Mouse (Mus musculus) NIH3T3 (cell line): ENCODE measurements at regions not wholly inside any gene's neighbourhood (a gene's known extent, or its start where the extent isn't known, plus 50 kb on each side); places are given as distances from the start of the nearest gene placed in this dataset.
A peak's percentile ranks its signal among the peaks of the same experiment; 100 is the strongest.

Source experiments
- DNase-seq: peaks from one replicate; pipeline ENCODE4 v3.0.0-alpha.2; 2012; ENCODE audit warnings: low read depth

GRCm38 (mm10) chr16:29706996-29707395, 127.9 kb downstream of the Opa1 start:
- DNase-seq = no peak

DNA sequence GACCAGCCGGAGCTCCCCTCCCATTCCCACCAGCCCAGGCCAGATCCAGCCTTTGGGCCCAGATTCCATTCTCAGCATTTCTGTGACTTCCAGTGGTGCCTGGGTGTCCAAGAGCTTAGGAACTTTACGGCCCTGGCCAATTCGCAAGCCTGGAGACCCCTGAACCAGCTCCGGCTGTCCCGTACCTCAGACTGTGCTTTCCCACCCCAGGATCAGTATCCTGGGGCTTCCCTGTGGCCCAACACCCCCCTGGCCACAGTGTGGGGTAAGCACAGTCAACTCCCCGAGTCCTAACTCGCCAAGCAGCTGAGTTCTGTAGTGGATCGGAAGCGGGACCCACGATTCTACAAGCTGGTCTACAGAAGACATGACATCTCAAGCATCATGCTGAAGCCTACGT, 128.5 kb downstream of the Opa1 start:
- no peak for DNase-seq

DNA sequence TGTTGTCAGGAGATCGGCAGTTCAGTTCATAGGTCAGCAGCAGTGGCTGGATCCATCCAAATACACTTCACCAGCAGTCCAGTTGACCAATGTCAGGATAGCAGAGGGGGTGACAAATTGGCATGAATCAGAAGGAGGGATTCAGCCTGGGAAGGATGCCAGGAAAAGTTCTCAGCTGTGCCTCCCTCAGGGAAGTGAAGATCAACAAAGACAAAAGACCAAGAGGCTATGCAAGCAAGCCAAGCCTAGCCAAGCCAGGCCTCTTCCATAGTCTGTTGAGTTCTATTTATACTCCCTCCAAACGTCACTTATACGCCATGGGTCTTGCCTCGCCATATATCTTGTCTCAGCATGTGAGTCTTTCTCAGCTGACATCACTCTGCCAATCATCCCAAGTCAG, 129.9 kb downstream of the Opa1 start:
- peak; percentile 48 for DNase-seq

DNA sequence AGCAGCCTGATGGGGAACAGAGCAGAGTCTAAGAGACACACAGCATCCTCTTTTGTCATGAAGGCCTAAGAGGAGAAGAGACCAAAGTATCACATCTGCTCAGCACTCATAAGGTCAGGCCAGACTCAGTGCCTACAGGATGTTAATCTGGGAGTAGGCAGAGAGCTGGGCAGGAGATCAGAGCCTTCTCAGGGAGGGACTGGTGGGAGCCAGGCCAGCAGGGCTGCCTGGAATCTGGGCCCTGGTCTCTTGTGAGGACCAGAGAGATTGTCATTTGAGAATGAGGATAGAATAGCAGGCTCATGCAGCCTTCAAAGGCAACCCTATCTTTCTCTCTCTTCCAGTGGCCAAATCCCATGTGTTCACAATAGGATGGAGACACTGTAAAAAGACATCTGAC, 132.3 kb downstream of the Opa1 start:
- no peak for DNase-seq

- DNase-seq = peak; percentile 42
Measured at GRCm38 (mm10) chr16:29711912-29712681, 133.0 kb downstream of the Opa1 start.

DNA sequence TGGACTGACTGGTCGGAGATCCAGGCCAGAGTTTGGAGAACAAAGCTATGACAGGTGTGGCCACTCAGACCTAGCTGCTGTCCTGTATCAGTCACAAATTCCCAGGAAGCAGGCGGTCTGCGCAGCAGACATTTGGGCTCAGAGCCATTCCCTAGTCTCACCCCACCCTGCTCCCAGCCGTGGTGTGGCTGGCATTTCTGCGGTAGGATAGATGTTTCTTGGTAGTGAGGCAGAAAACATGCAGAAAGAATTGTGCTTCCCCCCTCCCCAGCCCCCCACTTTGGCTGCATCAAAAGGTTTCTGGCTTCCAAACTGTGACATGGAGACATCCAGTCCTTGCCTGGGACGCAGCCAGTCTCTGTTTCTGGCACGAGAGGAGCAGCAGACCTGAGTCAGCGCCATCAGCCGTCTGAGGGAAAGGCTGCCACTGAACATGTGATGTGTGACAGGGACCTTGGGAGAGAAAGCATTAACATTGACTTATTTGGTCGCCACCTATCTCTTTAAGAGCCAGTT, 135.5 kb downstream of the Opa1 start:
- DNase-seq = peak; percentile 22

DNA sequence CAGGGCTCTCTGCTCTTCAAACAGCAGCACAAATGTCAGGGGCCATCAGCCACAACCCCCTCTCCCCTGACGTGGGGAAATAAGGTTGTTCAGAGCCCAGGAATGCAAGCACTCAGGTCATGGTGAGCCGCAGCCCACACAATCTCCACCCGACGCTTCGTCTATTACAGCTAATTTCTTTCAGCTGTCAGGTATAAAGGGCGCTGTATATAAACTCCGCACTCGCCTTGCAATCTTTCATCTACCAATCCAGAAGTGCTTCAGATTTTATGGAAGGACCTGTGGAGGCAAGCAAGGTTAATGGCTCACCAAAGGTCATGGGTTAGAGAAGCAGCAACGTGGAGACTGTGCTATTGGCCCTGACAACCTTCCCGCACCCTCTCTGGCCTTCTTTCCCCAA, 139.8 kb downstream of the Opa1 start:
- DNase-seq = no peak

GRCm38 (mm10) chr16:29719571-29720451, 140.7 kb downstream of the Opa1 start:
- DNase-seq = no peak

GRCm38 (mm10) chr16:29725153-29725552, 146.0 kb downstream of the Opa1 start:
- no peak for DNase-seq

GRCm38 (mm10) chr16:29725563-29725962, 146.4 kb downstream of the Opa1 start:
- DNase-seq = no peak

DNA sequence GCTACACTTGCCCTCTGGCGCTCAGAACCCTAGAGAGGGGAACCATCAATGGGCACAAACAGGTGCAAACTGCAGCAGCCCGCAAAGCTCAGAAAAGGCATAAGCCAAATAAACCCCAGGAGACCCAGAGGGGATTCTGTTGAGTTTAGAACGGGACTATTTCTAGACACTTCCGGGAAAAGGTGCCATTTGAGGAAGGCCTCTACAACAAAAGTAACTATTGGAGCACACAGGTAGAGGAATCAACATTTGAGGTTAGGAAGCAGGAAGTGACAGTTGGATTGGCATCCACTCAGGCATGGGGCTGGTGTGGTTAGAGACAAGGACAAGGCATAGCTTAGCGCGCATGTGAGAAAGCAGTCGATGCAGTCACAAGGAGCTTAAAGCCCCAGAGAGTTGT, 148.3 kb downstream of the Opa1 start:
- DNase-seq = no peak

DNA sequence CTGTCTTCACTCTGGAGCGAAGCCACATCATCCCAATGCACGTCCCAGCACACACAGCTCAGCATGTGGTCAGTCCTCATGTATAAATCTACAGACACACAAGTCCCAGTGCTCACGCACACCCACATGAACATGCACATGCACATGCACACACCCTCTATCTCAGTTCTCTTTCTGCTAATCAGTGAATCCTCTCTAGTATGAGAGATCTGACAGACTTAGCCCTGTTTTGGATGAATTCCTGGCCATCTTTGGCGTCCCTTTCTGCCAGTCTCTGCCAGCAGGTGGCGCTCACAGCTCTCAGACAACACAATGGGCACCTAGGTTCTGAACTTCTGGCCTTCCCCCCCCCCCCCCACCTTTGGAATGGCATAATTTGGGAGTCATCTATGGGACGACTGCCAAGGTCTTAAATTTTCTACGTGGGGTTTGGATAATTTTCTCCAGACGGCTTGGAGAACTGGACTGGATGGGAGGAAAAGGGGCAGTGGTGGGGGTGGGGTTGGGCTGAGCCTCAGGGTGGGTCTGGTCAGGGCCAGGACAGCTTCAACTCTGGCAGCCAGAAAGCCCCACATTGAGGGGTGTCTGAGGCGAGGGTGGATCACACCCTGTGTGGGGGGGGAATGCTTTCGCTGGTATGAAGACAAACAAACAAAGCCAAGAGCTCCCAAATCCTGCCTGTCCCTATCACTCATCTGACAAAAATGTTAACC, 149.8 kb downstream of the Opa1 start:
- peak; percentile 91 for DNase-seq

- DNase-seq = no peak
Measured at GRCm38 (mm10) chr16:29730010-29730409, 150.9 kb downstream of the Opa1 start.

GRCm38 (mm10) chr16:29732889-29733288, 153.8 kb downstream of the Opa1 start:
- DNase-seq = peak; percentile 34

DNA sequence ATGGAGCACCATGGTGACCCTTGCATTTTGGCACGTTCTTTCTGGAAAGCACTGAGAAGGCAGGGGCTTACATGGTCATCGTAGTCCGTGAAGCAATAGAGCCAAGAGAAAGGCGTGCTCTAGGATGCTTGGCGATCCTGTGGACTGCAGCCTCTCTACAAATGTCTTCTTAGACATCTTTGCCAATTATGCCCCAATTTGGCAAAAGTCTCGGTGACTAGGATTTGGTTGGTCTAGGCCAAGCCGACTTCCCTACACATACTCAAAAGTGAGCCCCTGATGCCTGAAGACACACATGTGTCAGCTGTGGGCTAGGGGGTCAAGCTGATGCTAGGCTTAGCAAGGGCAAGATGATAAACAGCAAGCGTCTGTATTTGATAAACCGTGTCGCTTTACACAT, 154.7 kb downstream of the Opa1 start:
- no peak for DNase-seq

GRCm38 (mm10) chr16:29734324-29734723, 155.2 kb downstream of the Opa1 start:
- peak; percentile 89 for DNase-seq

- DNase-seq = peak; percentile 84
Measured at GRCm38 (mm10) chr16:29734738-29735250, 155.7 kb downstream of the Opa1 start.

DNA sequence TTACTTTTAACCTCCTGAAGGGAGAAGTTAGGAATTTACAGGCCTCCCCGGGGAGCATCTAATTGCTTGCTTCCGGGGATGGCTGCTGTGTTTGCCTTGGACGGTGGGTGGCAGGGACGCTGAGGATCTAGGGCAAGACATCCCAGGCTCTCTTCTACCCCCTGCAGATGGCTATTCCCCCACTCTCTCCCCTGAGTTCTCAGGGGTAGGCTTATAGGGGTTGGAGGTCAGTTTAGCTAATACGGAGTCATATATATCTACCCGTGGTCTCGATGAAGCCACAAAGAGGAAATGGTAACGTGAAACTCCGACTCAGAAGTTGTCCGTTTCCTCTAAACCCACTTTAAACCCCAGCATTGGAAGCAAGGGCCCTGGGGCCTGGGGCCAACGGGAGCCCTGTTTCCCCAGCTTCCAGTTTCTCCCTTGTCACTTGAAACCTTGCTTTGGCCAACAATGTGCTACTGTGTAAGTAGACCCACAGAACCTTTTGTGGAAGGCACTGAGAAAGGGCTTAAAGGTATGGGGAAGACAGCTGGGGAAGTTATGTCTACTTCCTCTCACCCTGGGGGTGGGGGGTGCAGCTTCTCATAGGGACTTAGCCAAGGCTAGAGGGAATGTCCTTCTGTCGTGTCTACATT, 156.4 kb downstream of the Opa1 start:
- DNase-seq = no peak

- no peak for DNase-seq
Measured at GRCm38 (mm10) chr16:29736211-29736610, 157.1 kb downstream of the Opa1 start.

GRCm38 (mm10) chr16:29738075-29738474, 158.9 kb downstream of the Opa1 start:
- DNase-seq = no peak

GRCm38 (mm10) chr16:29742497-29743230, 163.5 kb downstream of the Opa1 start:
- no peak for DNase-seq
